Mouse (Mus musculus): Measurements from ENCODE around the gene Wnt2. TPM values are rescaled to one million over a fixed set of nuclear protein-coding genes. Genes with fewer than 3 reads are reported as not detected.
A peak's percentile ranks its signal among the peaks of the same experiment; 100 is the strongest.

The Wnt2 gene
- total RNA-seq (2014; rRNA removed) (1.6 and 1.8 TPM in 2 replicates), polyA plus RNA-seq (2015; fragmentation: Nextera tagmentation; extraction: Ambion mirVana) (0.82 and 1.2 TPM in 2 replicates)

GRCm38 (mm10) chr6:18029746-18030656 is at the start of gene Wnt2:
Gene Wnt2 (minus strand): TSS chr6:18030585.
- Histone ChIP-seq H3K9ac (peak within 1 kb of the TSS; percentile 39; the same call in 1 of the 2 replicates), H3K36me3 (ENCODE audit: insufficient read depth) (no peaks in the 10 kb centered on the region), H3K4me2 (ENCODE audit: low read depth) (peak within 1 kb of the TSS; percentile 92), H3K27me3 (ENCODE audit: insufficient read depth, low read length) (peaks cover 14% of the 10 kb centered on the region), H3K4me1 (ENCODE audit: insufficient read depth) (0 out of 2 replicates have a peak, but pooled peaks cover 21% of the 10 kb centered on the region), H3K9me3 (ENCODE audit: low read length) (no peaks in the 10 kb centered on the region), H3K27ac (ENCODE audit: low read depth, low read length) (no peak within 1 kb of the TSS), H3K4me3 (ENCODE audit: low read depth, low read length) (peak within 1 kb of the TSS; percentile 41)
- WGBS: 2% methylated on average over 47 of the region's 47 CpGs
- TF ChIP-seq CTCF (IDR thresholded peaks at IDR 0.05; ENCODE audit: low read depth): no peak
- DNase-seq (peak; percentile 55), ATAC-seq (peak; percentile 71)

GRCm38 (mm10) chr6:18078615-18079014 is 48.2 kb upstream of the Wnt2 start:
- H3K36me3 ChIP-seq (ENCODE audit: insufficient read depth): no peaks in the 10 kb centered on the region
- H3K27me3 ChIP-seq (ENCODE audit: insufficient read depth, low read length): no peaks in the 10 kb centered on the region
- H3K9ac ChIP-seq: no peak overlapping the region
- peak; percentile 12 for DNase-seq
- no peak overlapping the region for H3K4me3 ChIP-seq (ENCODE audit: low read depth, low read length)
- no peak overlapping the region for H3K4me2 ChIP-seq (ENCODE audit: low read depth)
- no peak for ATAC-seq
- no peaks in the 10 kb centered on the region for H3K4me1 ChIP-seq (ENCODE audit: insufficient read depth)
- H3K9me3 ChIP-seq (ENCODE audit: low read length): no peaks in the 10 kb centered on the region
- no peak overlapping the region for H3K27ac ChIP-seq (ENCODE audit: low read depth, low read length)
- 30% methylated on average over 1 of the region's 1 CpGs for WGBS
- TF ChIP-seq CTCF (IDR thresholded peaks at IDR 0.05; ENCODE audit: low read depth): peak; percentile 69

GRCm38 (mm10) chr6:18076986-18077385 is 46.6 kb upstream of the Wnt2 start:
- WGBS: 89% methylated on average over 7 of the region's 7 CpGs
- no peak for ATAC-seq
- Histone ChIP-seq H3K4me3 (ENCODE audit: low read depth, low read length) (no peak overlapping the region), H3K4me1 (ENCODE audit: insufficient read depth) (no peaks in the 10 kb centered on the region), H3K27me3 (ENCODE audit: insufficient read depth, low read length) (no peaks in the 10 kb centered on the region), H3K9ac (no peak overlapping the region), H3K27ac (ENCODE audit: low read depth, low read length) (no peak overlapping the region), H3K36me3 (ENCODE audit: insufficient read depth) (no peaks in the 10 kb centered on the region), H3K9me3 (ENCODE audit: low read length) (no peaks in the 10 kb centered on the region), H3K4me2 (ENCODE audit: low read depth) (no peak overlapping the region)
- DNase-seq: no peak
- no peak for TF ChIP-seq CTCF (IDR thresholded peaks at IDR 0.05; ENCODE audit: low read depth)

DNA sequence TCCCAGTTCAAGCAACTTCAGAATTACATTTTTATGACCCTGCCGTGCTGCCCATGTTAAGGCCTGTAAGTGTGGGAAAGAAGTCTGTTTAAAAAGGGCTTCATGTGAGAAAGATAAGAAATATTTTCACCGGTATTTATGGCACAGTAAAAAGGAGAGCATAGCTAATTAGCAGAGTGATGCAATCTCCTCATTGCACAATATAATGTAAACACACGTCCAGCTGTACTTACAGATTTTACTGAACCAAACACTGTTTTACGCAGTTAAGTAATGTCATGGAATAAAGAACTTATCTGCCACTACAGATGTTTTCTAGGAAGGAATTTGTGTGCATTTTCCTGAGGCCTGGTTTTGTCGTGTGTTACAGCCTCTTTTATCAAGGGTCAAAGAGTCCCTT is 46.2 kb upstream of the Wnt2 start:
- Histone ChIP-seq H3K4me2 (ENCODE audit: low read depth) (no peak overlapping the region), H3K4me1 (ENCODE audit: insufficient read depth) (no peaks in the 10 kb centered on the region), H3K27me3 (ENCODE audit: insufficient read depth, low read length) (no peaks in the 10 kb centered on the region), H3K36me3 (ENCODE audit: insufficient read depth) (no peaks in the 10 kb centered on the region), H3K4me3 (ENCODE audit: low read depth, low read length) (no peak overlapping the region), H3K9ac (no peak overlapping the region), H3K27ac (ENCODE audit: low read depth, low read length) (no peak overlapping the region), H3K9me3 (ENCODE audit: low read length) (no peaks in the 10 kb centered on the region)
- TF ChIP-seq CTCF (IDR thresholded peaks at IDR 0.05; ENCODE audit: low read depth): no peak
- ATAC-seq (no peak), DNase-seq (no peak)
- 72% methylated on average over 5 of the region's 5 CpGs for WGBS

- 87% methylated on average over 4 of the region's 4 CpGs for WGBS
- ATAC-seq (no peak), DNase-seq (no peak)
- Histone ChIP-seq H3K4me3 (ENCODE audit: low read depth, low read length) (no peak overlapping the region), H3K4me2 (ENCODE audit: low read depth) (no peak overlapping the region), H3K27me3 (ENCODE audit: insufficient read depth, low read length) (no peaks in the 10 kb centered on the region), H3K9me3 (ENCODE audit: low read length) (no peaks in the 10 kb centered on the region), H3K9ac (no peak overlapping the region), H3K27ac (ENCODE audit: low read depth, low read length) (no peak overlapping the region), H3K4me1 (ENCODE audit: insufficient read depth) (no peaks in the 10 kb centered on the region), H3K36me3 (ENCODE audit: insufficient read depth) (no peaks in the 10 kb centered on the region)
- TF ChIP-seq CTCF (IDR thresholded peaks at IDR 0.05; ENCODE audit: low read depth): no peak
Observed at GRCm38 (mm10) chr6:18057899-18058298, 27.5 kb upstream of the Wnt2 start.

GRCm38 (mm10) chr6:18051702-18052101 is 21.3 kb upstream of the Wnt2 start:
- TF ChIP-seq CTCF (IDR thresholded peaks at IDR 0.05; ENCODE audit: low read depth): no peak
- Histone ChIP-seq H3K4me2 (ENCODE audit: low read depth) (no peak overlapping the region), H3K27me3 (ENCODE audit: insufficient read depth, low read length) (no peaks in the 10 kb centered on the region), H3K36me3 (ENCODE audit: insufficient read depth) (no peaks in the 10 kb centered on the region), H3K9ac (no peak overlapping the region), H3K9me3 (ENCODE audit: low read length) (no peaks in the 10 kb centered on the region), H3K4me3 (ENCODE audit: low read depth, low read length) (no peak overlapping the region), H3K4me1 (ENCODE audit: insufficient read depth) (no peaks in the 10 kb centered on the region), H3K27ac (ENCODE audit: low read depth, low read length) (no peak overlapping the region)
- ATAC-seq: peak; percentile 48; the same call in 1 of the 2 replicates
- WGBS: 62% methylated on average over 5 of the region's 5 CpGs
- no peak for DNase-seq

- Histone ChIP-seq H3K27me3 (ENCODE audit: insufficient read depth, low read length) (no peaks in the 10 kb centered on the region), H3K9me3 (ENCODE audit: low read length) (no peaks in the 10 kb centered on the region), H3K4me3 (ENCODE audit: low read depth, low read length) (no peak overlapping the region), H3K27ac (ENCODE audit: low read depth, low read length) (no peak overlapping the region), H3K36me3 (ENCODE audit: insufficient read depth) (no peaks in the 10 kb centered on the region), H3K4me1 (ENCODE audit: insufficient read depth) (no peaks in the 10 kb centered on the region), H3K4me2 (ENCODE audit: low read depth) (no peak overlapping the region), H3K9ac (no peak overlapping the region)
- WGBS: 77% methylated on average over 4 of the region's 4 CpGs
- DNase-seq: no peak
- ATAC-seq: no peak
- TF ChIP-seq CTCF (IDR thresholded peaks at IDR 0.05; ENCODE audit: low read depth): no peak; the same call in 1 of the 2 replicates
Observed at GRCm38 (mm10) chr6:18044299-18044698, 13.9 kb upstream of the Wnt2 start.

Data from forebrain, postnatal 0 days (tissue).